Mouse (Mus musculus): ENCODE measurements around the gene Borcs5. TPM values are rescaled to one million over a fixed set of nuclear protein-coding genes. Genes with fewer than 3 reads are reported as not detected.

The Borcs5 gene
- total RNA-seq (2023): 11.5 TPM

DNA sequence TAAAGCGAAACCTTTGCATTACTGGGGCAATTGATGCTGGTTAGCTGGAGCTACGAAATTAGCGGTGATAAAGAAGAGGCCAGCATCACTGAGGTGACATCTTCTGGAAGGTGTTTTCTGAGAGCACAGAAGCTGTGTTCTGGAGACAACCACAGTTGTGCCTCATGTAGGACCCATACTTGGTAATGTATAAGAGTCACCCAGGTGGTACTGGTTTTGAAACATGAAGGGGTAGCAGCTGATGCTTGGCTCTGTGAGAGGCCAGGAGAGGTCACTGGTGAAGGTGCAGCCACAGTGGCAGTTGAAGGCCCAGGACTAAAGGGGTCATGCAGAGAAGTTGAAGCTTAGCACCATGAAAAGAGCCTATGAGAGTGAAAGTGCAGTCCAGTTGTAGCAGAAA lies at the start of gene Borcs5:
TSS of gene Borcs5 (plus strand) at position 301 of the 400 bp plus-strand sequence.

DNA sequence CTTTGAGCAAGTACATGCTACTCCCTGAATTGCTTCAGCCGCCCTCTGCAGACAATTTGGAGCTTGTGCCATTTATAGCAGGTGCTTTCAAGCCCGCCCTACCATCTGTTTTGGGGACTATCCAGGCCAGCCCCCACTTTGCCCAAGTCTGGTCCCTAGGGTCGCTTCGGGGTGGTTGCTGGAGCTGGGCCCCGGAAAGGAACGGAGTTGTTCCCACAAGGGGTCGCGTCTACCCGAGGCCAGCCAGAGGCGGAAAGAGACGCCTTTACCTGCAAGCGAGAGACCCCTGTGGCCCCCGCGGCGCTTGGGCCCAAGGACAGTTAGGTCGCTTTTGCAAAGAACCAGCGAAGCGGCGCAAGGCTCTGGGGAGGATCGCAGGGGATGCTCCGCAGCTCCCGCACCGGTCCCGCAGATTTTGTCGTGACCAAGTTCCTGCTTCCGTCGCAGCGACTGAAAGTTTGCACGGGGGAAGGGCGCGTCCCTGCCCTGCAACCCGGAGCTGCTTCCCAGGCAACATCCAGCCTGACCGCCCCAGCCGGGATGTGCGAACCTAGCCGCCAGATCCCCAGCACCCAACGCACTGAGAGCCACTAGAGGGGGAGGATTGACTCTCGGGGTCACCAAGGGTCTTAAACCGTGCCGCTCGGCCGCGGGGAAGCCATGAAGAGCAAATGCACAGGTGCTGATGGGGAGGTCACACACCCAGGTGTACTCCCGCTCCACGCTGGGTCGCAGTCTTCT lies 7.2 kb upstream of the Borcs5 start, which contains the start of gene Mansc1:
TSS of gene Mansc1 (minus strand) at position 542 of the 741 bp plus-strand sequence.

Other genes starting within 250 kb of the Borcs5 start
- 1.9 TPM for gene Bcl2l14, start 243.2 kb upstream of the Borcs5 start, total RNA-seq (2023)
- 62.3 TPM for gene Lrp6, start 72.5 kb upstream of the Borcs5 start, total RNA-seq (2023)
- 2.5 TPM for gene Mansc1, start 7.0 kb upstream of the Borcs5 start, total RNA-seq (2023)
- 5.8 TPM for gene Dusp16, start 153.1 kb downstream of the Borcs5 start, total RNA-seq (2023)
- gene Crebl2, start 190.6 kb downstream of the Borcs5 start, total RNA-seq (2023): 20.1 TPM